Mouse (Mus musculus) CH12.LX (cell line): ENCODE measurements around the gene Dlg2. TPM values are rescaled to one million over a fixed set of nuclear protein-coding genes. Genes with fewer than 3 reads are reported as not detected.

Source experiments
- DNase-seq: peaks from one replicate; pipeline ENCODE4 v3.0.0-alpha.2; 2013; ENCODE audit errors: extremely low read depth
- H3K27ac ChIP-seq: 2 replicates; pipeline ENCODE4 v1.5.1; 2012; ENCODE audit warnings: low read depth, mild to moderate bottlenecking, control low read depth, moderate library complexity; ENCODE audit not compliant: insufficient read depth
- H3K27me3 ChIP-seq: replicated peaks from 2 replicates; pipeline ENCODE3; 2012; ENCODE audit warnings: inconsistent platforms
- H3K36me3 ChIP-seq, 2 experiments: replicated peaks in 1 of 2; 2 replicates each; pipeline versions ENCODE3 to v1.6.1; 2012; ENCODE audit warnings: inconsistent platforms in 1 of 2, low read length in 1 of 2, mild to moderate bottlenecking in 1 of 2, mixed read lengths in 1 of 2, moderate library complexity in 1 of 2; ENCODE audit not compliant: control insufficient read depth in 1 of 2, insufficient read depth in 1 of 2
- H3K4me1 ChIP-seq, 2 experiments: 2 replicates each; pipeline ENCODE4 v1.6.1; 2012; ENCODE audit warnings: inconsistent platforms in 1 of 2, moderate library complexity in 1 of 2; ENCODE audit not compliant: insufficient read depth in 2 of 2, control insufficient read depth in 1 of 2
- H3K4me2 ChIP-seq: 2 replicates; pipeline ENCODE4 v1.6.1; 2012; ENCODE audit warnings: low read depth, mild to moderate bottlenecking, control low read depth; ENCODE audit not compliant: poor library complexity, insufficient read depth, severe bottlenecking
- H3K4me3 ChIP-seq, 3 experiments: fragments of 150-350 bp in 1 of 3; sonication (generic) in 1 of 3; replicated peaks in 1 of 3; 2 replicates each; pipeline versions ENCODE3 to v1.5.1; 2011 to 2012; ENCODE audit warnings: low read depth in 2 of 3, low read length in 2 of 3, mild to moderate bottlenecking in 2 of 3, moderate library complexity in 2 of 3, control low read depth in 1 of 3, improper control_type of control experiment in 1 of 3, inconsistent platforms in 1 of 3, mixed read lengths in 1 of 3; ENCODE audit not compliant: poor library complexity in 1 of 3
- H3K79me2 ChIP-seq: replicated peaks from 2 replicates; pipeline ENCODE4 v1.6.1; 2012; ENCODE audit warnings: mild to moderate bottlenecking, moderate library complexity; ENCODE audit not compliant: control insufficient read depth, poor library complexity, insufficient read depth, severe bottlenecking; ENCODE audit errors: extremely low read depth
- H3K9ac ChIP-seq: 2 replicates; pipeline ENCODE4 v1.6.1; 2012; ENCODE audit warnings: low read depth, mild to moderate bottlenecking, control low read depth, moderate library complexity; ENCODE audit not compliant: insufficient read depth
- H3K9me3 ChIP-seq: replicated peaks from 2 replicates; pipeline ENCODE3; 2012; ENCODE audit warnings: low read length, inconsistent platforms, mixed read lengths
- BHLHE40 ChIP-seq: IDR thresholded peaks from 2 replicates; pipeline ENCODE4 v1.6.1; 2011; ENCODE audit warnings: mild to moderate bottlenecking, low read depth, low read length, improper control_type of control experiment
- CHD2 ChIP-seq: IDR thresholded peaks from 2 replicates; pipeline ENCODE4 v1.6.1; 2011; ENCODE audit warnings: low read length, improper control_type of control experiment
- CTCF ChIP-seq, 2 experiments: IDR thresholded peaks in 1 of 2; conservative IDR thresholded peaks in 1 of 2; 2 replicates each; pipeline ENCODE4 v1.5.1; 2011 to 2012; ENCODE audit warnings: low read depth in 2 of 2, low read length in 2 of 2, improper control_type of control experiment in 1 of 2, inconsistent platforms in 1 of 2, mild to moderate bottlenecking in 1 of 2, moderate library complexity in 1 of 2
- ETS1 ChIP-seq: conservative IDR thresholded peaks from 2 replicates; pipeline ENCODE4 v1.6.1; 2012; ENCODE audit warnings: low read depth, mild to moderate bottlenecking, inconsistent platforms, low read length, improper control_type of control experiment, moderate library complexity
- GABPA ChIP-seq: IDR thresholded peaks from 2 replicates; pipeline ENCODE4 v1.6.1; 2012; ENCODE audit warnings: low read depth, low read length, improper control_type of control experiment, inconsistent platforms; ENCODE audit not compliant: insufficient replicate concordance
- HCFC1 ChIP-seq: IDR thresholded peaks from 2 replicates; pipeline ENCODE4 v1.6.1; 2012; ENCODE audit warnings: low read depth, mild to moderate bottlenecking, inconsistent platforms, low read length, improper control_type of control experiment
- IRF4 ChIP-seq: IDR thresholded peaks from 2 replicates; pipeline ENCODE4 v1.6.1; 2014; ENCODE audit warnings: low read depth, mild to moderate bottlenecking, inconsistent platforms, low read length, improper control_type of control experiment
- JUN ChIP-seq: IDR thresholded peaks from 2 replicates; pipeline ENCODE4 v1.6.1; 2011; ENCODE audit warnings: low read depth, mild to moderate bottlenecking, low read length, improper control_type of control experiment, moderate library complexity; ENCODE audit not compliant: insufficient read depth
- JUND ChIP-seq: conservative IDR thresholded peaks from 2 replicates; pipeline ENCODE4 v1.6.1; 2011; ENCODE audit warnings: low read depth, low read length, improper control_type of control experiment
- KAT2A ChIP-seq: IDR thresholded peaks from 2 replicates; pipeline ENCODE4 v1.6.1; 2012; ENCODE audit warnings: low read length, improper control_type of control experiment, inconsistent platforms; ENCODE audit not compliant: insufficient replicate concordance
- MAX ChIP-seq: IDR thresholded peaks from 2 replicates; pipeline ENCODE4 v1.6.1; 2011; ENCODE audit warnings: low read length, improper control_type of control experiment
- MAZ ChIP-seq: IDR thresholded peaks from 2 replicates; pipeline ENCODE4 v1.6.1; 2012; ENCODE audit warnings: low read depth, mild to moderate bottlenecking, inconsistent platforms, low read length, improper control_type of control experiment, moderate library complexity
- MYC ChIP-seq: IDR thresholded peaks from 2 replicates; pipeline ENCODE4 v1.6.1; 2011; ENCODE audit warnings: low read depth, mild to moderate bottlenecking, improper control_type of control experiment, low read length
- NELFE ChIP-seq: IDR thresholded peaks from 2 replicates; pipeline ENCODE4 v1.6.1; 2011; ENCODE audit warnings: low read depth, low read length, improper control_type of control experiment
- RAD21 ChIP-seq: IDR thresholded peaks from 2 replicates; pipeline ENCODE4 v1.6.1; 2011; ENCODE audit warnings: low read depth, mild to moderate bottlenecking, low read length, improper control_type of control experiment, moderate library complexity
- SMC3 ChIP-seq: IDR thresholded peaks from 2 replicates; pipeline ENCODE4 v1.6.1; 2011; ENCODE audit warnings: low read depth, low read length, improper control_type of control experiment
- TCF12 ChIP-seq: IDR thresholded peaks from 2 replicates; pipeline ENCODE4 v1.6.1; 2014; ENCODE audit warnings: low read depth, mild to moderate bottlenecking, inconsistent platforms, low read length, improper control_type of control experiment
- UBTF ChIP-seq: IDR thresholded peaks from 2 replicates; pipeline ENCODE4 v1.6.1; 2012; ENCODE audit warnings: low read depth, mild to moderate bottlenecking, inconsistent platforms, low read length, improper control_type of control experiment, moderate library complexity
- USF1 ChIP-seq: IDR thresholded peaks from 2 replicates; pipeline ENCODE4 v1.6.1; 2014; ENCODE audit warnings: low read depth, mild to moderate bottlenecking, inconsistent platforms, low read length, improper control_type of control experiment
- USF2 ChIP-seq: conservative IDR thresholded peaks from 2 replicates; pipeline ENCODE4 v1.6.1; 2011; ENCODE audit warnings: low read depth, low read length, improper control_type of control experiment
- ZC3H11A ChIP-seq: IDR thresholded peaks from 2 replicates; pipeline ENCODE4 v1.6.1; 2012; ENCODE audit warnings: low read depth, mild to moderate bottlenecking, inconsistent platforms, low read length, improper control_type of control experiment
- ZKSCAN1 ChIP-seq: IDR thresholded peaks from 2 replicates; pipeline ENCODE4 v1.6.1; 2012; ENCODE audit warnings: low read depth, inconsistent platforms, low read length, improper control_type of control experiment, borderline replicate concordance
- ZMIZ1 ChIP-seq: IDR thresholded peaks from 2 replicates; pipeline ENCODE4 v1.6.1; 2012; ENCODE audit warnings: low read depth, mild to moderate bottlenecking, inconsistent platforms, low read length, improper control_type of control experiment
- ZNF384 ChIP-seq: IDR thresholded peaks from 2 replicates; pipeline ENCODE4 v1.6.1; 2012; ENCODE audit warnings: low read depth, low read length, improper control_type of control experiment, inconsistent platforms
- dilution Hi-C: fragments of 300-500 bp; cut with MboI; formaldehyde crosslinking; loops from 2 replicates; pipeline ENCODE4 v1.14.3; 2020; ENCODE audit warnings: low sequenced_read_pairs; ENCODE audit not compliant: extremely low pct_unique_long_range_greater_than_20kb, extremely low pct_ligation_motif_present
- in situ Hi-C: fragments of 300-500 bp; cut with MboI; formaldehyde crosslinking; loops from 3 replicates; pipeline ENCODE4 v1.14.3; 2019; ENCODE audit warnings: low sequenced_read_pairs, low pct_ligation_motif_present, low pct_unique_long_range_greater_than_20kb, mixed read lengths
- polyA plus RNA-seq: library from polyadenylated mRNA; unstranded; fragments of >175 nt; gene quantifications from 2 replicates; pipeline ENCODE4 v1.2.1, GENCODE M21; 2012; ENCODE audit warnings: low read depth; ENCODE audit not compliant: insufficient read length
- total RNA-seq, 2 experiments: library from RNA; depleted of rRNA; stranded (reverse); fragments of 300-350 nt in 1 of 2; fragments of >200 nt in 1 of 2; gene quantifications; 2 replicates each; pipeline ENCODE4 v1.2.3; 2012 to 2014

The Dlg2 gene
- total and polyA plus RNA-seq, 3 experiments, result 0.36 TPM; not detected in 2

- TF ChIP-seq TCF12 (no peak), IRF4 (no peak), ZMIZ1 (no peak), MAX (no peak)
Observed at GRCm38 (mm10) chr7:91199372-91199771, 722.9 kb downstream of the Dlg2 start.

DNA sequence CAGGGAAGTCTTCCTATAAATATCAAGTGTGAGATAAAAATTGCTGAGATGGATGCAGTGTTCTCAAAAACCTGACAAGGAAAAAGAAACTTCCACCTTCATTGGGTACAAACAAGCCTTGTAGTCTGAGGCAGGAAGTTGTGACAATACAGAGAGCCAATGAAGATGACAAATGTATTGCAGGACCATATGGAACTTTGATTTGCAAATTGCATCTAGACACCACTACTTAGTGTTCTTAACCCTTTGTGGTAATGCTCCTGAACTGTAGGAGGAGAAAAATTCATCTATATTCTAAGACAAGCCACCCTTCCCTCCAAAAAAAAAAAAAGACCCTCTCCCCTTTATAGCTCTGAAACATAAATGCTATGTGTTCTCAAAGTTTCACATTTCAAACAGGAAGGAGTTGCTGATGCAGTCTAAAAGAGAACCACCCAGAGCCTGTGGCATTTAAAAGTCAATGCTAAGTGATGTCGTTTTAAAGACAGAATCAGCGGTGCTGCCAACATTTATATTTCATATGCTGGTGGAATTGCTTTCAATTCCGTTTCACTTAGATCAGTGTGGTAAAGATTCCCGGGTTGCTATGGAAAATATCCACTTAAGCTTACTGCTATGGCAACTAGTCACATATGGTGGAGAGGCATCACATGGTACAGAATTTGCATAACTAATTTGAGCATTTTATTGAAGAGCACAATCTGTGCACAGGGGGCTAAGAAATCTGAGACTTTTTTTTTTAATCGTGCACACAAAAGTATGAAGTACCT is 731.8 kb downstream of the Dlg2 start:
- dilution Hi-C loops, result no loop called here

More at GRCm38 (mm10) chr7:91199372-91199771, 722.9 kb downstream of the Dlg2 start:
- no peaks in the 10 kb centered on the region for H3K27me3 ChIP-seq
- H3K79me2 ChIP-seq, result no peaks in the 10 kb centered on the region
- H3K9ac ChIP-seq, result no peak overlapping the region
- in situ Hi-C loops (no loop called here), dilution Hi-C loops (no loop called here)
- H3K4me1 ChIP-seq, result no peaks in the 10 kb centered on the region
- DNase-seq, result no peak
- no peaks in the 10 kb centered on the region for H3K9me3 ChIP-seq
- H3K36me3 ChIP-seq, result no peaks in the 10 kb centered on the region
- no peak overlapping the region for H3K4me3 ChIP-seq
- no peak overlapping the region for H3K4me2 ChIP-seq
- H3K27ac ChIP-seq, result no peak overlapping the region

DNA sequence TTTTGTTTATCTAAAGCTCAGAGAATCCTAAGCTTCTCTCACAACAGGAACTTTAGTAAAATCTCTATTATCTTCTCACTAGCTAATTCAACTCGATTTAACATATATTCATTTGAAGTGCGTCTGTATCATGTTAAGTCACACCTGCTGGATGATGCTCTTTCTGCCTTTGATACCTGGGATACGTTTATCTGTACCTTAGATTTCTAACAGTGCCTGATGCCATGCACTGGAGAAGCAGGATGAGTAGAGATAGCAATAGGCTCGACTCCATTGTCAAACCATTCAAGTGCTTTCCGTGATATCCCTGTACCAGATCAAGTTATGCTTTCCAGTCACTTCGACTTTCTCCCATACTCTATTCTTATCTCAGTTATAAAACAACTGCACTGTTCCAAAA is 732.5 kb downstream of the Dlg2 start:
- Histone ChIP-seq H3K27ac (no peak overlapping the region), H3K79me2 (no peaks in the 10 kb centered on the region), H3K4me1 (no peaks in the 10 kb centered on the region), H3K4me2 (no peak overlapping the region), H3K27me3 (no peaks in the 10 kb centered on the region), H3K36me3 (no peaks in the 10 kb centered on the region), H3K4me3 (no peak overlapping the region), H3K9me3 (no peaks in the 10 kb centered on the region), H3K9ac (no peak overlapping the region)
- in situ Hi-C loops, result no loop called here
- dilution Hi-C loops, result no loop called here
- no peak for TF ChIP-seq USF2
- no peak for TF ChIP-seq CTCF (conservative IDR thresholded peaks at IDR 0.05 in 1 of 2, IDR thresholded peaks at IDR 0.05 in 1 of 2; ENCODE audit: low read depth in 2 of 2, low read length in 2 of 2)
- no peak for TF ChIP-seq ZKSCAN1
- no peak for TF ChIP-seq RAD21
- no peak for TF ChIP-seq SMC3
- TF ChIP-seq MAX, result no peak
- no peak for TF ChIP-seq JUND
- TF ChIP-seq CHD2, result no peak
- no peak for TF ChIP-seq UBTF
- no peak for TF ChIP-seq ZNF384
- TF ChIP-seq BHLHE40, result no peak
- DNase-seq, result no peak

More for the DNA sequence above, 731.8 kb downstream of the Dlg2 start:
- no peak overlapping the region for H3K4me2 ChIP-seq
- no peak overlapping the region for H3K27ac ChIP-seq
- H3K4me1 ChIP-seq, result no peaks in the 10 kb centered on the region
- TF ChIP-seq UBTF (no peak), ETS1 (no peak), JUN (no peak), IRF4 (no peak), MAX (no peak), USF1 (no peak), MAZ (no peak), ZMIZ1 (no peak), USF2 (no peak), MYC (no peak), HCFC1 (no peak), ZC3H11A (no peak), KAT2A (no peak), NELFE (no peak), ZKSCAN1 (no peak), ZNF384 (no peak), GABPA (no peak), BHLHE40 (no peak)
- H3K9me3 ChIP-seq, result no peaks in the 10 kb centered on the region
- H3K4me3 ChIP-seq, result no peak overlapping the region
- H3K9ac ChIP-seq, result no peak overlapping the region
- H3K36me3 ChIP-seq, result no peaks in the 10 kb centered on the region
- in situ Hi-C loops, result no loop called here
- H3K27me3 ChIP-seq, result no peaks in the 10 kb centered on the region
- DNase-seq, result no peak
- H3K79me2 ChIP-seq, result no peaks in the 10 kb centered on the region
